Mouse (Mus musculus) brain, adult 2 months (tissue): ENCODE measurements around the gene Dnajb13.
"Not testable (repeated sequence)": the region's sequence is repeated elsewhere in the genome, so short reads cannot be mapped to it uniquely, and the experiment has no call there.

ENCODE experiments used
- DNase-seq: peaks from one replicate; pipeline ENCODE4 v3.0.0; 2011; ENCODE audit warnings: low read depth, low spot score

The Dnajb13 gene

DNA sequence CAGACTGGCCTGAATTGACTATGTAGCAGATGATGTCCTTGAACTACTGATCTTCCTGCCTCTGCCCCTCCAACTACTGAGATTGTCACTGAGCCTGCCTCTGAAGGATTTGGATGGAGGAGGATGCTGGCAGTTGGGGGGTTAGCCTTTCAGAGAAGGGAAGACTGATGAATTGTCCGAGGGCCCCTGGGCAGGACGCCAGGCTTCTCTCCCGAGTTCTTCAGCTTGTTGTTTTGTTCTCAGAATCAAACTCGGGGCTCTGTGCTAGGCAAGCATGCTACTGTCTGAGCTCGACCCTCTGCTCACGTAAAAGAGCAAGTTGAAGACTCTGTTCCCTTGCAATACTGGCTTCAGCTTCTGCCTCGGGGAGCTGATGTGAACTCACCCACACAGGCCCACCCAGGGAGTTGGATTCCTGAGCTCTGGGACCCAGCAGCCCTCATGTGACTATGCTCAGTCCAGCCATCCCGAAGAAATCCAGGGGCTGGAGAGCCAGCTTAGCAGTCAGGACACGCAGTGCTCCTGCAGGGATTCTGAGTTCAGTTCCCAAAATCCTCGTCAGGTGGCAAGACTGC is 26.2 kb downstream of the Dnajb13 start:
- DNase-seq = no peak

DNA sequence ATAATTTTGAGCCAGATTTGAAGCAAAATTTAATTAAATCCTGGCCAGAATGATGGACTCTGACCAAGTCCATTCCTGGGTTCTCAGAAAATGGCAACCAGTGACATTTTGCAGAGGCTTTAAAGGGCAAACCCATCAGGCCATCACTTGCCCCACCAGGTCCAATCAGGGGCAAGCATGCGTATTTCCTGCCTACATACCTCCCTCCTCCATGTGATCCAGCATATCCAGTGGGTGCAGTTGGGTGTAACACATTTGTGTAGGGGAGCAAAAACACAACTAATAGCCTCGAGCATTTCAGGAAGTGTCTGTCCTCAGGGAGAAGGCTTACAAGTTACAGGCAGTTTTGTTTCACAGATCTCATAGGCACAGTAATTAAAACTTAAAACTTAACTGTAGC is 27.5 kb downstream of the Dnajb13 start:
- no peak for DNase-seq

DNA sequence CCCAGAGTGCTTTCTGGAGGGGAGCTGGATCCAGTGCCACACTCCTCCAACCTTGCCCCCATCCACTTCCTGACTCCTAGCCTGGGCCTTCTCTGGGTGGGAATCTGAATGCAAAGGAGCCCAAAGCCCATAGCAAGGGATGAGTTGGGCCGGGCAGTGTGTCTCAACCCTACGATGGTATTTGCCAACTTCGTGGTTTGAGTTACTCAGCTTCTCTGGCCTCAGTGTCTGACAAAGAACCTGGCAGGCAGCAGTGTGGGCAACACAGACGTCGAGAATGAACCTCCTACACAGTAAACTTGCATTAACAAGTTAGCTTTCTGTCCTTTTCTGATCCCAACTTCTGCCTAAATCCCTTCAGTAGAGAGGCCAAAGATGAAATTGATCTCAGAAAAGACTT is 30.3 kb downstream of the Dnajb13 start:
- DNase-seq = peak; percentile 39

GRCm38 (mm10) chr7:100482046-100482445 is 32.7 kb downstream of the Dnajb13 start:
- DNase-seq = not testable (repeated sequence)

DNA sequence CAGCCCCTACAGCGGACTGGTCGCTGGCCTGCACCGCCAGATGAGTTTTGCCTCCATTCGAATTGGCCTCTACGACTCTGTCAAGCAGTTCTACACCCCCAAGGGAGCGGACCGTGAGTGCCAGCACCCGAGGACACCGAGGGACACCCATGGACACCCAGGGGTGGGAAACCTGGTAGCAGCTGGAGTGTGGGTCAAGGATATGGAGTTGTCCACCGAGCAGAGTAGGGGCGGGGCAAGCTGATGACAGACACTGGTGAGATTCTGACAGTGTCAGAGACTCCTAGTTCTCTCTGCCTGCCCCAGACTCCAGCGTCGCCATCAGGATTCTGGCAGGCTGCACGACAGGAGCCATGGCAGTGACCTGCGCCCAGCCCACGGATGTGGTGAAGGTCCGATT is 34.6 kb downstream of the Dnajb13 start:
- no peak for DNase-seq

GRCm38 (mm10) chr7:100479823-100480164 is 35.0 kb downstream of the Dnajb13 start:
- no peak for DNase-seq

- no peak for DNase-seq
Observed at GRCm38 (mm10) chr7:100479100-100479822, 35.5 kb downstream of the Dnajb13 start.

DNA sequence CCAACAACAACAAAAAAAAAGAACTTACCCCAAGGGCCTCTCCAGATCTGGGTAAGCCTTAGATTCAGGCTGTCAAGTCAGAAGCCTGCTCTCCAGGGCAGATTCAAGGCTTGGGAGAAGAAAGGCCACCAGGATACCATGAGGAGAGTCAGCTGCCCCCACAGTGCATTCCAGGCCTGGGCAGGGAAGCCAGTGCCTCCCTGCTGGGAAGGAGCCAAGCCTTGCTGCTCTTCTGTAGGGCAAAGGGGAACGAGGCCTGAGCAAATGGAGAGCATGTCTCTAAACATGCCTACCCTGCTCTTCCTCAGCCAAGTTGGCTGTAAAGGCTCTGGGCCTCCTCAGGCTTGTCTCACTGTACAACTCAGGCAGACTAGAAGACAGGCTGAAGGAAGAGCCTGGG is 40.1 kb downstream of the Dnajb13 start:
- DNase-seq = no peak

DNA sequence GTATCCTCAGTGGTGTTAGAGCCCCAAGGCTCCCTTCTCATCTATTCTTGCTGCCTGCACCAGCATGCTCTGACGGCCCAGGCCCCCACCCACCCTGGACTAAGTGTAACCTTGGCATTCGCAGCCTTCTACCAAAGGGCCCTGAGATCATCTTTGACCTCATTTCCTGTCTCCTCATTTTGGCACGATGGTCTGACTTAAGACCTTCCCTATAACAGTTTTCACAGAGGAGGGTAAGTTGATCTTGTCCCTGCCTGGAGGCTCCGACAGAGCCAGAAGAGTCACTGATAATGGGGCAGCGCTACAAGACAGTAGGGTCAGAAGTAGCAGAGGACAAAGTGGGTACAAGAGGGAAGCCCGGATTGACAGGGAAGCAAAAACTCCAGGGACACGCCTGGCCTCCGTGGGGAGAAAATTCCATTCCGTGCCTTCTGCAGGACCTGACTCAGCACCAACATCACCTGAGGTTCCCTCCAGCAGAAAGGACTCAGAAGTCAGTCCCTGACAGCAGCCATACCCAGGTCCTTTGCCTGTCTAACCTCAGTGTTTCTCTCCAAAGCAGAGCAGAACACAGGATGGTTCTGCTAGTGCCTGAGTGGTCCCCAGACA is 40.8 kb downstream of the Dnajb13 start:
- DNase-seq = no peak

- no peak for DNase-seq
Observed at GRCm38 (mm10) chr7:100472777-100473176, 42.0 kb downstream of the Dnajb13 start, which contains the start of gene Ucp3. TSS of gene Ucp3 (plus strand) at chr7:100472990.

DNA sequence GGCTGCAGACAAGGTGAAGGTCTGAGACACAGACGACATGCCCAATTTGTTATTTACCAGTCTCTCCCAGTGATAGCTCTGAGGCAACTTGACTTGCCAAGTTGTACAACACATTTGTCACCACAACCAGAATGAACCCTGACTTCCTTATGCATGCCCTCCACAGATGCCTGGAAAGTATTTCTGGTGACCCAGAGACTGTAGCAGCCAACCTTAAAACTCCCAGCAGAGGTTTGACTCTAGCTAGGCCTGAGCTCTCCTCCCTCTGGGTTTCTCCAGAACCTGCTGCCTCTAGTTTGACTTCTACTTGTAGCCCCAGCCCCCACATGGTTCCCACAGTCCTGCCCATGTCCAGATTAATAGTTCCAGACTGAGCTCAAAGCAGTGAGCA is 43.4 kb downstream of the Dnajb13 start:
- no peak for DNase-seq

- no peak for DNase-seq
Observed at GRCm38 (mm10) chr7:100470796-100471406, 43.9 kb downstream of the Dnajb13 start.

DNA sequence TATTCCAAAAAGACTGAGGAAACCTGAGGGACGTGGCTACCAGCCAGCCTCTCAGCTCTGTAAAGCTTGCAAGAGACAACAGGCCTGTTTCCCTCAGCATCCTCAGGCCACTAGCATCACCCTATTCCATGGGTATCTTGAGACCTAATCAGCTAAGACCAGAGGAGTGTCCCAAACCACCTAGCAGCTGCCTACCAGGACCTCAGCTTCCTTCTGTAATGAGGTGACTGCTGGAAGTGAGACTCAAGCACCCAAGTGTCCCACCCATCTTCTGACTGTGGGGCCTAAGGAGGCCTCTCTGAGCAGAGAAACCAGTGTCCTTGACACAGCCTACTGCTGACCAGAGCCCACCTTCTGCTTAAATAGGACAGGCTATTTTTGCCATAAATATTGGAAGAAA is 45.3 kb downstream of the Dnajb13 start:
- no peak for DNase-seq

DNA sequence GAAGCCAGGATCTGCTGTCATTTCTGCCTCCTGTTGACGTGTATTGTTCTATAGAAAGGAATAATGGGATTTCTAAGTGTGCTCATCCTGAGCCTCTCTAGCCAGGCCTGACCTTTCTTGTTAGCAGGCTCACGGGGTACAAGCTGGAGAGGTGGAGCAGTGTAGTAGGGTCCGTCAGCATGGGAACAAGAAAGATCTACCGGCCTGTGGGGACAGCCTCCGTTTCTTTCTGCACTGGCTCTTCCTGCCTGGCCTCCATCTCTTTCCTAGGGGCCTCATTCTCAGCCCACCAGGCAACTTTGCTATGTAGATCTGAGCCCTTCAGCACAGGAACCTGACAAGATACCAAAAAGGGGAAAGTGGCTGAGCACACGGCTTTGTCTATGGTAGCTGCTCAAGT is 46.0 kb downstream of the Dnajb13 start:
- DNase-seq = no peak

- DNase-seq = no peak
Observed at GRCm38 (mm10) chr7:100466781-100467510, 47.8 kb downstream of the Dnajb13 start.

DNA sequence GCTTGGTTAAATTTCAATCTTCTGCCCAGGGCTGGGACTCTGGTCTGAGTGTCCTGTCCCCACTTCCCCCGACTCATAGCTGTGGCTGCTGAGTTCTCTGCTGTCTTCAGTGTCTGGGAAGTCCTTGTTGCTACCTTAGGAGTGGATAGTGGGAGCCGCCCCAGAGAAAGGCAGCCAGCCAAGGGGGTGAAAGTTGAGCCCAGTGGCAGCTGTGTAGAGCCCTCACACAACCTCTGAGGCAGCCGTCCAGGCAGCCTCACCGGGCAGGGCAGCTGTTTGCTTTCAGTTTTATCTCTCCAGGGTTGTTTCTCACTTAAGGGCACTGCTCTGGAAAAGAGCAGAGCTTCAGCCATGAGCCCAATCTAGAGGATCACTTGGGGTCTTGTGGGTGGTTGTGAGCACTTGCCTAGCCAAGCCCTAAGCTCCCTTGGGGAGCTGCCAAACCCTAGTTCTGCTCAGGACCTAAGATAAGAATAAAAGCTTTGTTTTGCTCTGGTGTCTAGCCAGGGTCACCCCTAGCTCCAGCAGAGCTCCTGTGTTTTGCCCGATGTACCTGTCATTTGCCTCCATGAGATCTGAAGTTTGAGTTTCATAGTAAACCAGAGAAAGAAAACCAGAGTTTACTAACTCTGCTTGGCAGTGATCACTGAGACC is 49.0 kb downstream of the Dnajb13 start:
- no peak for DNase-seq

DNA sequence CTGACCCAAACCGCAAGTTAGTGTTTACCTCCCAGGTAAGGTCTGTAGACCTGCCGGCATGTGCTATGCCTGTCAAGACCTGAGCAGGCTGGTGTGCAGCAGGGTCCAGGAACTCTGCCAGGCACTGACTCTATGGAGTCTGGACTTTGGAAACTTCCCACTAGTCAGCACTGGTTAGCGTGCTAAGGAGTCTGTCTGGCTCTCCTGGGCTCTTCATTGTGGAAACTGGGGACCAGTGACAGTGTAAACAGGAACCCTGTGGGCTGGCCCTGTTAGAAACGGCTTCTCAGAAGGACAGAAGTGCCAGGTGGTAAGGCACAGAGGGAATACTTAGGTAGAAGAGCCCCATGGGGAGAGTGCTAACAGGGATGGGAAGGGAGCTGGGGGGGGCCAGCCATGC is 49.5 kb downstream of the Dnajb13 start:
- no peak for DNase-seq

- no peak for DNase-seq
Observed at GRCm38 (mm10) chr7:100464248-100464647, 50.5 kb downstream of the Dnajb13 start.

DNA sequence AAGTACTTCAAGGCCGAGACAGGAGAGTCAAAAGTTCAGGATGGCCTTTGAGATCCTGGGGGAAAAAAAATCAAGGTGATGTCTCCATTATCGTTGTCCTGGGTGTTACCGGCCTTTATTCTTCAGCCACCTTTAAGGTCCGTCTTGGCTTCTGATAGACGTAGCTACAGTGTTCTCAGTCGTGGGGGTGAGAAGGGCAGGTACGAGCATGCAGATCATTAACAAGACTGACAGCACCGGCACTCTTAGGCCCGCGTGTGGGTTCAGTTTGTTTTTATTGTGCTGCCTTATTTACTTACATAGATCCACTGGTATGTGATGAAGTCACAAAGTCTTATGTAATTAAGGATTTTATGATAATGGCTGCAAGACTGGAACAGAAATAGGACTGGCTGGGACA is 51.0 kb downstream of the Dnajb13 start:
- DNase-seq = no peak

DNA sequence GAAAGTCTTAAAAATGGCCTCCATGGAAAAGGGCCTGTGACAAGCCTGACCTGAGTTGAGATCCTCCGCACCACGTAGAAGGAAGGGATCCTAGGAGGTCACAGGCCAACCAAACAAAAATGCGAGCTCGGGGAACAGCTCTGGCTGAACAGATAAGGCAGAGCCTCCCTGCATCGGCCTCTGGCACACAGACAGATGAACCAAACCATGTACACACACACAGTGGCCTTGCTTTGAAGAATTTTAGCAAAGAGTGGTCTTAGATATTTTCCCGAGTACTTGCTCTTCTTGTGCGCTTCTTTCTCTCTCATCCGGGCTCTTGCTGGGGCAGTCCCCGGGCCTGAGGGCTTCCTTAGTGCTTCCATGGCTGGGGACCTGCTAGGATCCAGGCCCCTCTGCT is 51.6 kb downstream of the Dnajb13 start:
- DNase-seq = no peak

- DNase-seq = peak; percentile 87
Observed at GRCm38 (mm10) chr7:100461621-100462151, 53.1 kb downstream of the Dnajb13 start.
